Mouse (Mus musculus) retina, postnatal 7 days (tissue): ENCODE results near the gene Thrap3.
A peak's percentile ranks its signal among the peaks of the same experiment; 100 is the strongest.
"Not testable (repeated sequence)": the region's sequence is repeated elsewhere in the genome, so short reads cannot be mapped to it uniquely, and the experiment has no call there.

Experiments
- DNase-seq: peaks from one replicate; pipeline ENCODE4 v3.0.0-alpha.2; 2012; ENCODE audit warnings: low read depth, low spot score

The Thrap3 gene

GRCm38 (mm10) chr4:126166084-126166483 lies 36.5 kb downstream of the Thrap3 start:
- no peak for DNase-seq

- DNase-seq, result not testable (repeated sequence)
Observed at GRCm38 (mm10) chr4:126165092-126165491, 37.5 kb downstream of the Thrap3 start.

GRCm38 (mm10) chr4:126163685-126164084 lies 38.9 kb downstream of the Thrap3 start:
- DNase-seq, result no peak

- no peak for DNase-seq
Observed at GRCm38 (mm10) chr4:126163067-126163659, 39.4 kb downstream of the Thrap3 start, which contains the start of gene Sh3d21. Sh3d21 (minus strand) TSS chr4:126163491.

GRCm38 (mm10) chr4:126162544-126163066 lies 40.0 kb downstream of the Thrap3 start:
- peak; percentile 44 for DNase-seq

GRCm38 (mm10) chr4:126161986-126162385 lies 40.6 kb downstream of the Thrap3 start:
- DNase-seq, result no peak

GRCm38 (mm10) chr4:126161456-126161855 lies 41.1 kb downstream of the Thrap3 start:
- DNase-seq, result no peak

GRCm38 (mm10) chr4:126160981-126161380 lies 41.6 kb downstream of the Thrap3 start:
- DNase-seq, result no peak

GRCm38 (mm10) chr4:126159455-126159854 lies 43.1 kb downstream of the Thrap3 start:
- no peak for DNase-seq

- DNase-seq, result no peak
Observed at GRCm38 (mm10) chr4:126157562-126157961, 45.0 kb downstream of the Thrap3 start.

- no peak for DNase-seq
Observed at GRCm38 (mm10) chr4:126156617-126157016, 45.9 kb downstream of the Thrap3 start.

- DNase-seq, result no peak
Observed at GRCm38 (mm10) chr4:126155869-126156268, 46.7 kb downstream of the Thrap3 start.

GRCm38 (mm10) chr4:126155183-126155582 lies 47.4 kb downstream of the Thrap3 start:
- no peak for DNase-seq

GRCm38 (mm10) chr4:126152864-126153263 lies 49.7 kb downstream of the Thrap3 start:
- no peak for DNase-seq

GRCm38 (mm10) chr4:126151701-126152440 lies 50.7 kb downstream of the Thrap3 start:
- DNase-seq, result no peak

- DNase-seq, result no peak
Observed at GRCm38 (mm10) chr4:126150949-126151320, 51.6 kb downstream of the Thrap3 start.

- DNase-seq, result no peak
Observed at GRCm38 (mm10) chr4:126150297-126150948, 52.1 kb downstream of the Thrap3 start.

GRCm38 (mm10) chr4:126149798-126150197 lies 52.8 kb downstream of the Thrap3 start:
- DNase-seq, result no peak

GRCm38 (mm10) chr4:126149041-126149676 lies 53.4 kb downstream of the Thrap3 start:
- DNase-seq, result no peak

- DNase-seq, result no peak
Observed at GRCm38 (mm10) chr4:126148161-126148961, 54.2 kb downstream of the Thrap3 start.

GRCm38 (mm10) chr4:126147533-126148160 lies 54.9 kb downstream of the Thrap3 start, which contains the start of gene Eva1b:
Eva1b (plus strand) TSS chr4:126147744.
- no peak for DNase-seq
